Mouse (Mus musculus) heart, embryonic 11.5 days (tissue): Measurements from ENCODE around the gene 4930467E23Rik. TPM values are rescaled to one million over a fixed set of nuclear protein-coding genes. Genes with fewer than 3 reads are reported as not detected.
"Not testable (repeated sequence)": the region's sequence is repeated elsewhere in the genome, so short reads cannot be mapped to it uniquely, and the experiment has no call there.

Experiments used
- ATAC-seq: fragments of 200-750 bp; cut with Nextera tagmentation; replicated peaks from 2 replicates; pipeline ENCODE4 v1.8.0; 2017; ENCODE audit warnings: moderate library complexity; ENCODE audit not compliant: insufficient number of reproducible peaks, low FRiP score, low TSS enrichment
- H3K27ac ChIP-seq: fragments of 300-500 bp; sonication (generic); 2 replicates; pipeline ENCODE4 v1.5.1; 2014; ENCODE audit warnings: mild to moderate bottlenecking, low read depth, low read length
- H3K27me3 ChIP-seq: fragments of 300-500 bp; sonication (generic); 2 replicates; pipeline ENCODE4 v1.6.1; 2014; ENCODE audit warnings: mild to moderate bottlenecking, low read length, mixed read lengths; ENCODE audit not compliant: control insufficient read depth, insufficient read depth
- H3K36me3 ChIP-seq: fragments of 300-500 bp; sonication (generic); 2 replicates; pipeline ENCODE4 v1.6.1; 2014; ENCODE audit warnings: mild to moderate bottlenecking, low read length, moderate library complexity, mixed read lengths; ENCODE audit not compliant: control insufficient read depth, insufficient read depth
- H3K4me1 ChIP-seq: fragments of 300-500 bp; sonication (generic); 2 replicates; pipeline ENCODE4 v1.6.1; 2014; ENCODE audit warnings: low read length; ENCODE audit not compliant: control insufficient read depth, insufficient read depth
- H3K4me2 ChIP-seq: fragments of 300-500 bp; sonication (generic); 2 replicates; pipeline ENCODE4 v1.6.1; 2014; ENCODE audit warnings: mild to moderate bottlenecking, moderate library complexity
- H3K4me3 ChIP-seq: fragments of 300-500 bp; sonication (generic); 2 replicates; pipeline ENCODE4 v1.5.1; 2014; ENCODE audit warnings: low read depth, low read length
- H3K9ac ChIP-seq: fragments of 300-500 bp; sonication (generic); 2 replicates; pipeline ENCODE4 v1.6.1; 2014; ENCODE audit warnings: mild to moderate bottlenecking, low read depth, low read length, moderate library complexity
- H3K9me3 ChIP-seq: fragments of 300-500 bp; sonication (generic); replicated peaks from 2 replicates; pipeline ENCODE4 v1.6.1; 2016; ENCODE audit warnings: low read length; ENCODE audit not compliant: control insufficient read depth
- WGBS: fragments of 180-500 bp; shearing (Covaris S2); extraction: QIAGEN DNeasy Blood & Tissue Kit; methylation state at CpG from one replicate; pipeline ENCODE4 v1.1.7; 2014; ENCODE audit not compliant: insufficient replicate concordance; 5-methylcytosine and 5-hydroxymethylcytosine counted together
- polyA plus RNA-seq: library from polyadenylated mRNA; unstranded; fragments of >200 nt; fragmentation: Nextera tagmentation; extraction: Ambion mirVana; gene quantifications from 2 replicates; pipeline ENCODE4 v1.2.1, GENCODE M21; 2014

The 4930467E23Rik gene
- not detected in 2 replicates for polyA plus RNA-seq

- H3K27ac ChIP-seq, H3K36me3 ChIP-seq, H3K9ac ChIP-seq, H3K9me3 ChIP-seq, H3K27me3 ChIP-seq, ATAC-seq, H3K4me3 ChIP-seq, H3K4me1 ChIP-seq, H3K4me2 ChIP-seq: not testable (repeated sequence)
- WGBS = no CpG with 5 or more reads among the region's 2 CpGs
These were observed at the start of gene 4930467E23Rik for GRCm38 (mm10) chr8:19729276-19729675. TSS of gene 4930467E23Rik (plus strand) at chr8:19729576.

GRCm38 (mm10) chr8:19682311-19682710, 47.1 kb upstream of the 4930467E23Rik start:
- ATAC-seq = not testable (repeated sequence)

GRCm38 (mm10) chr8:19685476-19685875, 43.9 kb upstream of the 4930467E23Rik start:
- not testable (repeated sequence) for H3K9ac ChIP-seq, H3K4me3 ChIP-seq, ATAC-seq, H3K4me2 ChIP-seq, H3K27ac ChIP-seq, H3K4me1 ChIP-seq, H3K36me3 ChIP-seq, H3K27me3 ChIP-seq, H3K9me3 ChIP-seq
- 74% methylated on average over 3 of the region's 3 CpGs for WGBS

More at GRCm38 (mm10) chr8:19682311-19682710, 47.1 kb upstream of the 4930467E23Rik start:
- H3K9ac ChIP-seq, H3K27me3 ChIP-seq, H3K27ac ChIP-seq, H3K4me1 ChIP-seq, H3K4me3 ChIP-seq, H3K36me3 ChIP-seq, H3K4me2 ChIP-seq, H3K9me3 ChIP-seq: not testable (repeated sequence)
- no CpG with 5 or more reads among the region's 3 CpGs for WGBS

- 83% methylated on average over 6 of the region's 6 CpGs for WGBS
- H3K36me3 ChIP-seq, H3K27me3 ChIP-seq, H3K4me1 ChIP-seq, ATAC-seq, H3K27ac ChIP-seq, H3K9ac ChIP-seq, H3K4me3 ChIP-seq, H3K9me3 ChIP-seq, H3K4me2 ChIP-seq: not testable (repeated sequence)
These were observed 40.4 kb upstream of the 4930467E23Rik start for GRCm38 (mm10) chr8:19688802-19689525.

- not testable (repeated sequence) for H3K36me3 ChIP-seq, H3K9ac ChIP-seq, H3K27me3 ChIP-seq, H3K4me2 ChIP-seq, ATAC-seq, H3K4me1 ChIP-seq, H3K4me3 ChIP-seq, H3K27ac ChIP-seq, H3K9me3 ChIP-seq
- WGBS = 83% methylated on average over 1 of the region's 1 CpGs
These were observed 39.6 kb upstream of the 4930467E23Rik start for GRCm38 (mm10) chr8:19689745-19690144.

- H3K27ac ChIP-seq, H3K9me3 ChIP-seq, H3K9ac ChIP-seq, H3K36me3 ChIP-seq, H3K4me2 ChIP-seq, H3K4me3 ChIP-seq, ATAC-seq, H3K4me1 ChIP-seq, H3K27me3 ChIP-seq: not testable (repeated sequence)
- WGBS = 78% methylated on average over 6 of the region's 6 CpGs
These were observed 38.0 kb upstream of the 4930467E23Rik start for GRCm38 (mm10) chr8:19691421-19691820.

GRCm38 (mm10) chr8:19697497-19698077, 31.8 kb upstream of the 4930467E23Rik start:
- H3K4me2 ChIP-seq, H3K9ac ChIP-seq, H3K4me1 ChIP-seq, H3K9me3 ChIP-seq, ATAC-seq, H3K27ac ChIP-seq, H3K27me3 ChIP-seq, H3K4me3 ChIP-seq, H3K36me3 ChIP-seq: not testable (repeated sequence)
- 75% methylated on average over 11 of the region's 11 CpGs for WGBS

GRCm38 (mm10) chr8:19698123-19698522, 31.3 kb upstream of the 4930467E23Rik start:
- WGBS = 68% methylated on average over 6 of the region's 6 CpGs
- not testable (repeated sequence) for H3K9me3 ChIP-seq, H3K4me2 ChIP-seq, ATAC-seq, H3K9ac ChIP-seq, H3K4me1 ChIP-seq, H3K27ac ChIP-seq, H3K27me3 ChIP-seq, H3K4me3 ChIP-seq, H3K36me3 ChIP-seq

- not testable (repeated sequence) for H3K27me3 ChIP-seq, H3K9me3 ChIP-seq, H3K4me1 ChIP-seq, H3K4me2 ChIP-seq, H3K27ac ChIP-seq, H3K36me3 ChIP-seq, H3K9ac ChIP-seq, H3K4me3 ChIP-seq, ATAC-seq
- 83% methylated on average over 4 of the region's 4 CpGs for WGBS
These were observed 30.7 kb upstream of the 4930467E23Rik start for GRCm38 (mm10) chr8:19698722-19699121.
